Mouse (Mus musculus) liver, adult 2 months (tissue): ENCODE measurements around the gene Pde1a. TPM values are rescaled to one million over a fixed set of nuclear protein-coding genes. Genes with fewer than 3 reads are reported as not detected.
A peak's percentile ranks its signal among the peaks of the same experiment; 100 is the strongest.

Experiments
- DNase-seq: peaks from one replicate; pipeline ENCODE4 v3.0.0-alpha.2; 2011; ENCODE audit warnings: low read depth, low spot score; ENCODE audit errors: extremely low read depth
- H3K27ac ChIP-seq: fragments of 200-500 bp; replicated peaks from 2 replicates; pipeline ENCODE4 v1.5.1; 2012; ENCODE audit warnings: low read depth, mild to moderate bottlenecking, control low read depth, inconsistent platforms, low read length; ENCODE audit not compliant: insufficient read depth
- H3K27me3 ChIP-seq: fragments of 200-500 bp; 2 replicates; pipeline ENCODE4 v1.6.1; 2012; ENCODE audit warnings: mild to moderate bottlenecking, moderate library complexity, low read length, inconsistent platforms; ENCODE audit not compliant: control insufficient read depth, insufficient read depth
- H3K36me3 ChIP-seq: fragments of 200-500 bp; 2 replicates; pipeline ENCODE4 v1.6.1; 2012; ENCODE audit warnings: low read length, inconsistent platforms; ENCODE audit not compliant: control insufficient read depth, insufficient read depth
- H3K4me1 ChIP-seq: fragments of 200-500 bp; 2 replicates; pipeline ENCODE4 v1.6.1; 2011; ENCODE audit warnings: low read length; ENCODE audit not compliant: control insufficient read depth, insufficient read depth
- H3K4me3 ChIP-seq: fragments of 200-500 bp; 2 replicates; pipeline ENCODE4 v1.5.1; 2011; ENCODE audit warnings: low read depth, mild to moderate bottlenecking, control low read depth, low read length, moderate library complexity; ENCODE audit not compliant: insufficient read depth
- H3K79me2 ChIP-seq: fragments of 200-500 bp; 2 replicates; pipeline ENCODE4 v1.6.1; 2012; ENCODE audit warnings: inconsistent platforms, mild to moderate bottlenecking, low read length, moderate library complexity; ENCODE audit not compliant: control insufficient read depth, insufficient read depth
- H3K9ac ChIP-seq: fragments of 200-500 bp; 2 replicates; pipeline ENCODE4 v1.6.1; 2012; ENCODE audit warnings: low read depth, mild to moderate bottlenecking, control low read depth, inconsistent platforms, low read length
- CTCF ChIP-seq: fragments of 200-500 bp; IDR thresholded peaks from 2 replicates; pipeline ENCODE4 v1.5.1; 2011; ENCODE audit warnings: low read depth, low read length, control low read depth
- POLR2A ChIP-seq: fragments of 200-500 bp; IDR thresholded peaks from 2 replicates; pipeline ENCODE4 v1.6.1; 2011; ENCODE audit warnings: low read length, control low read depth; ENCODE audit not compliant: insufficient read depth; ENCODE audit errors: extremely low read depth
- WGBS: fragments of 180-500 bp; shearing (Covaris S2); methylation state at CpG from one replicate; pipeline ENCODE4 v1.1.7; 2018; 5-methylcytosine and 5-hydroxymethylcytosine counted together
- polyA plus RNA-seq: library from polyadenylated mRNA; depleted of rRNA; stranded (reverse); fragments of >200 nt; gene quantifications from 2 replicates; pipeline ENCODE4 v1.2.3, GENCODE M21; 2012
- total RNA-seq: library from RNA; depleted of rRNA; stranded (reverse); fragments of >200 nt; gene quantifications from 2 replicates; pipeline ENCODE4 v1.2.3, GENCODE M21; 2014

The Pde1a gene
- total and polyA plus RNA-seq, 2 experiments = 1.5 to 6.3 TPM

GRCm38 (mm10) chr2:80150019-80150418, 20.8 kb upstream of the Pde1a start:
- Histone ChIP-seq H3K36me3 (no peaks in the 10 kb centered on the region), H3K9ac (no peak overlapping the region), H3K27me3 (no peaks in the 10 kb centered on the region), H3K4me3 (no peak overlapping the region), H3K4me1 (no peaks in the 10 kb centered on the region), H3K79me2 (no peaks in the 10 kb centered on the region), H3K27ac (no peak overlapping the region)
- DNase-seq = peak; percentile 7
- no peak for TF ChIP-seq CTCF
- TF ChIP-seq POLR2A = no peak
- whole genome bisulfite sequencing = 78% methylated on average over 6 of the region's 6 CpGs

GRCm38 (mm10) chr2:80149332-80149731, 20.1 kb upstream of the Pde1a start:
- no peaks in the 10 kb centered on the region for H3K79me2 ChIP-seq
- 87% methylated on average over 3 of the region's 3 CpGs for WGBS
- no peaks in the 10 kb centered on the region for H3K36me3 ChIP-seq
- H3K4me3 ChIP-seq = no peak overlapping the region
- no peak for DNase-seq
- no peak overlapping the region for H3K27ac ChIP-seq
- H3K9ac ChIP-seq = no peak overlapping the region
- H3K27me3 ChIP-seq = no peaks in the 10 kb centered on the region
- H3K4me1 ChIP-seq = no peaks in the 10 kb centered on the region
- TF ChIP-seq POLR2A (no peak), CTCF (no peak)

GRCm38 (mm10) chr2:80135076-80135475, 5.8 kb upstream of the Pde1a start:
- no peaks in the 10 kb centered on the region for H3K36me3 ChIP-seq
- no peak overlapping the region for H3K27ac ChIP-seq
- no peak overlapping the region for H3K4me3 ChIP-seq
- DNase-seq = no peak
- WGBS = 86% methylated on average over 3 of the region's 3 CpGs
- H3K9ac ChIP-seq = no peak overlapping the region
- no peaks in the 10 kb centered on the region for H3K4me1 ChIP-seq
- no peaks in the 10 kb centered on the region for H3K79me2 ChIP-seq
- H3K27me3 ChIP-seq = no peaks in the 10 kb centered on the region
- TF ChIP-seq CTCF = no peak
- TF ChIP-seq POLR2A = no peak

- 79% methylated on average over 3 of the region's 3 CpGs for WGBS
- no peak overlapping the region for H3K27ac ChIP-seq
These were observed 3.4 kb upstream of the Pde1a start for GRCm38 (mm10) chr2:80132677-80133076.

GRCm38 (mm10) chr2:80126663-80127062, 2.6 kb downstream of the Pde1a start:
- H3K27ac ChIP-seq = no peak overlapping the region
- H3K36me3 ChIP-seq = no peaks in the 10 kb centered on the region
- no peak for DNase-seq
- TF ChIP-seq POLR2A = no peak
- no peak for TF ChIP-seq CTCF
- H3K9ac ChIP-seq = no peak overlapping the region
- 65% methylated on average over 4 of the region's 4 CpGs for WGBS
- no peak overlapping the region for H3K4me3 ChIP-seq
- H3K27me3 ChIP-seq = no peaks in the 10 kb centered on the region; the same call in 1 of the 2 replicates
- 0 out of 2 replicates have a peak, but pooled peaks cover 3% of the 10 kb centered on the region for H3K4me1 ChIP-seq
- H3K79me2 ChIP-seq = no peaks in the 10 kb centered on the region

More at GRCm38 (mm10) chr2:80132677-80133076, 3.4 kb upstream of the Pde1a start:
- Histone ChIP-seq H3K4me3 (no peak overlapping the region), H3K9ac (no peak overlapping the region), H3K36me3 (no peaks in the 10 kb centered on the region), H3K4me1 (0 out of 2 replicates have a peak, but pooled peaks cover 3% of the 10 kb centered on the region), H3K27me3 (no peaks in the 10 kb centered on the region; the same call in 1 of the 2 replicates), H3K79me2 (no peaks in the 10 kb centered on the region)
- no peak for TF ChIP-seq CTCF
- no peak for TF ChIP-seq POLR2A
- DNase-seq = no peak

GRCm38 (mm10) chr2:80086891-80087290, 42.4 kb downstream of the Pde1a start:
- DNase-seq = no peak
- Histone ChIP-seq H3K79me2 (no peaks in the 10 kb centered on the region), H3K4me1 (no peaks in the 10 kb centered on the region), H3K9ac (no peak overlapping the region), H3K4me3 (no peak overlapping the region), H3K27me3 (no peaks in the 10 kb centered on the region), H3K27ac (no peak overlapping the region), H3K36me3 (no peaks in the 10 kb centered on the region)
- TF ChIP-seq CTCF (no peak), POLR2A (no peak)
- WGBS = 40% methylated on average over 2 of the region's 2 CpGs
